Mouse (Mus musculus) spleen, adult 2 months (tissue): ENCODE results near the gene Asb11.

Experiments used
- CTCF ChIP-seq: fragments of 200-500 bp; IDR thresholded peaks from 2 replicates; pipeline ENCODE4 v1.5.1; 2011; ENCODE audit warnings: mild to moderate bottlenecking, inconsistent platforms; ENCODE audit not compliant: insufficient read depth, insufficient read length, insufficient replicate concordance; ENCODE audit errors: extremely low read depth
- POLR2A ChIP-seq: fragments of 200-500 bp; IDR thresholded peaks from 2 replicates; pipeline ENCODE4 v1.6.1; 2011; ENCODE audit warnings: low read depth, low read length, inconsistent platforms

DNA sequence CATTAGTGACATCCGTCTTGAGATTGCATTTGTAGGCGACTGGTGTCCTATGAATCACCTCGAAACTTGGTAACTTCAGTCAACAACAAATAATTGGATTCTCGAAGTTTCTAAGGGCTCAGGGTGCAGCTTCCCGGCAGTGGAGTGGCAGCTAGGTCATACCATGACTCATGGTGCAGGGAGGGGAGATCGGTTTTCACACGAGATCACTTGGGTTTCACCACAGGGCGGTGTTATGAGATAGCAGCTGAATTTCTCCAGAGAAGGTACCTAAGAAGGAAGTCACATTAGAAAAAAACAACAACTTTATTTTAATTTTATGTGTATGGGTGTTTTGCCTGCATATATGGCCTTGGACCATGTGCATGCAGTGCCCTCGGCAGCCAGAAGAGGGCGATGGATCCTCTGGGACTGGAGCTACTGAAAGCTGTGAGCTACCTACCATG is 9.3 kb downstream of the Asb11 start:
- TF ChIP-seq POLR2A (no peak), CTCF (no peak)
